Mouse (Mus musculus): ENCODE measurements around the gene Cep131.

The Cep131 gene

DNA sequence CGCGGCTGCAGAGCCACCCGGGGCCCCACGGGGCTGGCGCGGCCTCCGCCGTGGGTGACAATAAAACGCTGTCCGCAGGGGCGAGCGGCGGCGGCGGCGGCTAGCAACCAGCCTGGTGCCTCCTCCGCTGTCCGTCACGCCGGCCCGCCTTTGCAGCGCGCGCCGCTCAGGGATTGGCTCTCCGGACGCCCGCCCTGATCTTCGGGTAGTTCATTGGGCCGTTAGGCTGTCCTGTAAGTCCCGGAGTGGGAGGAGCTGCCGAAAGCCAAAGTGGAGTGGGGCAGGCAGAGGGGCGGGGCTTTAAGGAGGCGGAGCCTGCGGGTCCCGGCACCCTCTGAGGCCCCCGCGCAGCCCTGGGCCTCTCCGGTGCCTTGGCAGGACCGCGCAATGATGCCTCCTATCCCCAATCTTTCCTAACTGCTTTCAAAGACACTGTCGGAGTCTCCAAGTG, at the start of gene Cep131:
Cep131 (minus strand) TSS at position 126 of the 451 bp plus-strand sequence.
- under 1% methylated on average over 42 of the region's 42 CpGs for WGBS

DNA sequence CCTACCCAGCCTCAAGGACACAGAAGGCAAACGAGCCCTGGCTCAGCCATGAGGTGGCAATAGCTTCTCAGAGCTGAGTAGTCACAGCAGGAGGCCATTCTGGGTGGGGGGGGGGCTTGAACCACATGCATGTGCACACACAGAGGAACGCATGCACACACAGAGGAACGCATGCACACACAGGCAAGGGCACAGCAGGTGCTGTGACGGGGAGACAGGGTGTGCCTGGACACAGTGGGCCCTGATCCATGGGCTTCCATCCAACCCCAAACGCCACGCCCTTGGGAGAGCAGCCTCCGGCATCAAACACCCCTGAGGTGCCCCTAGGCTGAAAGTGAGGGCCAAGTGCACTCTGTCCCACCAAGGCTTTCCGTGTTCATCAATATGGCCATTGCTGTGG, 49.6 kb upstream of the Cep131 start:
- 85% methylated on average over 8 of the region's 8 CpGs for WGBS

DNA sequence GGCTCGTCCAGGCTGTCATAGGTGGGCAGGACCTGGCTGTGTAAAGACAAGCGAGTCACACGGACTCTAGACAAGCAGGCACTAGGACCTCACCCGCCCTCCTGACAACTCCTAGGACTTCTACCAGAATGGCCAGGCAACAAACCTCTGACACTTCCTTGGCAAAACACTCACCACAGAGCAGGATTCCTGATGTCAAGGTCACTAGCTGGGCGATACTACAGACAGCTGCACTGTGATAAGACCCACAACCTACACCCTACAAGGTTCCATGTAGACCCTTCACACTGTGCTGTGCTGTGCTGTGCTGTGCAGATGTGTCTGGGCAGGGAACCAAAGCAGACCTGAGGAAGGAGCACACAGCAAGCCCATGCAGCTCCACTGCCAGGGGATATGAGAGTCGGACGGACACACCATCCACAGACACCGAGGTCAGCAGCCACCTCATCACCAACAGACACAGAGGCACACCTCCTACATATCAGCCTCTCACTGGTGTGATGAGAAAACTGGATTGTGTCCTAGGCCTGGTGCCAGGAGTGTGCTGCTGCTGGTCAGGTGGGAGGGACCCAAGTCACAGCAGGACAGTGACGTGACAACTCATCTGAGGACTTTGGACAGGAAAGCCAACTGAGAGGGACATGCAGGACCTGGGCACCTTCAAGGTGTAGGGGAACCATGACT, 48.4 kb upstream of the Cep131 start:
- WGBS, result 91% methylated on average over 9 of the region's 9 CpGs

DNA sequence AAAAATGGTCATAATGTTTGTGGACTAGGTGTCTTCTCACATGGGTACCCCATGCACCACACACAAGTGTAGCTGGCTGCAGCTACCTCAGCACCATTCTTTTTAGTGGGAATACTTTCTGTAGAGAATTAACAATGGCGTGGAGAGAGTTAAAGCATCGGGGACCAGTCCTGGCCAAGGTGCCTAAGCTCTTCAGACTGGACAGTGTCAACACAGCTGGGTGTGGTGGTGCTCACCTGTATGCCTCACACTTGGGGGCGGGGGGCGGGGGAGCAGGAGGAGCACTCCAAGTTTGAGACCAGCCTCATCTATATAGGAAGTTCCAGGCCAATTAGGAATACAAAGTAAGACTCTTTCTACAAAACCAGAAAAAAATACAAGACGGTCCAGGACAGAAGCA, 47.5 kb upstream of the Cep131 start:
- WGBS, result 97% methylated on average over 5 of the region's 5 CpGs

DNA sequence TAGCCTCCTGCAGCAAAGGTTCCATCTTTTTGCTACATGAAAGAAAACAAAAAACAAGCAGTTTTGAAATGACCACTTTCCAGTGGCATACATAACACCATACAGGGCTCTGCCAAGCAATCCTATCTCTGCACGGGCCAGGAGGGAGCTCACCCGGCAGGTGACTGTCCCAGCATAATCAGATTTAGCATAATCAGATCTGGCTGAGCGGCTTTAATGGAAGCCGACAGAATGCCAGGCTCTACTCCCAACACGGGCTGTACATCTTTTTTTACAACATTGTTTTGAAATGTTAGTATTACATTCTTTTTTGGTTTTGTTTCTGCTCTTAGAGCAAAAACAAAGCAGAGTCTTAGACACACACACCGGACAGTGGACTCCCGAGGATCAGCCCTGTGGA, 42.7 kb upstream of the Cep131 start:
- 81% methylated on average over 7 of the region's 7 CpGs for WGBS

DNA sequence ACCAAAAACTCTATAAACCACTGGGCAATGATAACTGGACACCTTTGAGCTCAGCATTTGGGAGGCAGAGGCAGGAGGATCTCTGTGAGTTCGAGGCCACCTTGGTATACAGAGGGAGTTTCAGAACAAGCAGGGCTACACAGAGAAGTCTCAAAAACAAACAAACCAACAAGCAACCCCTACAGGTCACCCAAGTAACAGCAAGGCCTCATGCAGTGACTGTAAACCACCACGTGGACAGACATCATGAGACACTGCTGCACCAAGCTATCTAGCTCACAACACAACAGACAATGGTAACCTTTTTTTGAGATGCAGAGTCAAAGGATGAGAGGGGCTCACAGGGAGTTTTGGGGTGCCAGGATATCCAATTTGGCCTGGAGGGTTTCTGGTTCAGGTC, 40.2 kb upstream of the Cep131 start:
- WGBS, result 79% methylated on average over 2 of the region's 2 CpGs

DNA sequence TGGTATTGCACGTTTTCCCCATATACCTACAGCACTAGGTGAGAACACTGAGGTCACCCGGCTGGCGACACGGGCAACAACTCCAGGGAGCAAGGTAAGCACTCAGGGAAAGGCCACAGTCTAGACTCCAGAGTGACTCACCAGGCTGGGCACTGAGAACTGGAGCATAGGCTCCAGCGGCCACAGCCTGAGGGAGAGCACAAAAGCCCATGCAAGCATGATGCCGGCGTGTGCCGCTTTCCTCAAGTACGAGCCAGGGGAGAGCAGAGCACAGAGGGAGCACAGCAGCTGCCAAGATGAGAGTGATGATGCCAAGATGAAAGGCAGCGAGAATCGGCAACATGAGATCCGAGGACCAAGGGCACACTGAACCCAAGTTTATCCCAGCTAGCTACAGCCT, 35.5 kb upstream of the Cep131 start:
- WGBS, result 63% methylated on average over 12 of the region's 12 CpGs

DNA sequence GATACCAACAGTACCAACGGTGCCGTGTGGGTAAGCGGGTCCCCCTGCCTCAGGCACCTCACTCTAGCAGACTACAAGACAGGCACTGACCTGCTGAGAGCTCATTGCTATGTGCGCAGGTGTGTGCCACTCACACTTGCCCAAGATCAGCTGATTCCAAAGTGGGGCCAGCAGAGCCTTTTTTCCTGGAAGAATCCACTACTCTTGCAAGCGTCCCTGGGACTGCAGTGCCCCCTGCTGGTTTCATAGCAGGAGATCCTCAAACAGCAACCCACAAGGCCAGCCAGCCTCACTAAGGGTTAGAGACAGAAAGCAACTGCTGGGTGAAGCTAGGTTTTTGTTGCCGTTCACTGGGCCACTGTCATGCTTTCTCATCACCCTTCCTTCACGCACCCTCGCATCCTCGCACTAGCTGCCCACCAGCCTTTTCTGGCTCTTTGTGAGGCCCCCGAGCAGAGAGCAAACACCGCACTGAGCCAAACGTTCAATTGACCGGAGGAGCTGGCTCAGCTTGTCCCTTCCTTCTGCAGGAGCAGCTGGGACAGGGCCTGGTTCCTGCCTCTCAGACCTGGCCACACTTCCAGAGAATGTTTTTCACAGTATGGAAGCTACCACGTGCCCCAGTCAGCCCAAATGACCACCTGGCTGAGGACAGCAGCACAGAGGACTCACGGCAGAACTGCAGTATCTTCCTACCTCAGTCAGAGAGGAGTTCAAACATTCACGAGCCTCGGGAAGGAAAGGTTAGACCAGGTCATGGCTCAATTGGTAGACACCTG, 34.2 kb upstream of the Cep131 start:
- WGBS, result 78% methylated on average over 17 of the region's 17 CpGs

DNA sequence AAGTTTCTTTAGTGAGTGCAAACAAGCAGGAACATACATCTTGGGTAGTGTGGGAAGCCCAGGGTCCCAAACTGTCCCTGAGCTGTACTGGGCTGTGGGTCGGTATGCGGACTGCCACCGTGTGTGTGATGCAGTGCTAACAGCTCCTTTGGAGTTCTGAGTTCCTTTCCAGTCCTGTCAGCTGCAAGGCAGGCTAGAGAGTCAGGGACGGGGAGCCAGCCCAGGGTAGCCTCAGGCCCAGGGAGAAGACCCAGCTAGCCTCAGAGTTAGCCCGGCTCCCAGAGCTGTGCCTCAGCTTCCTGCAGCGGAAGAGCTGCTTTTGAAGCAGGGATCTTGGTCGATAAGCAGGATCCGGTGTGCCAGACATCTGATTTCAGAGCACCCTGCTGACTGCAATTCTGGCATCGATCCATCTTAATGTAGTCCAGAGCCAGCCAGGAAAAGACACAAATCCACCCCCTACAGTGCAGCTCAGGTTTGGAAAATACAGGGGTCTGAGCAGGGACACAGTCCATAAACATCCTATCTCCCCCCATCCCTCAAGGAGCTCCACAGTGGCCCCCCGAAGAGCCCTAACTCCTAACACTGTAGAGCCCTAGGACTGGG, 33.4 kb upstream of the Cep131 start:
- 59% methylated on average over 10 of the region's 10 CpGs for WGBS

DNA sequence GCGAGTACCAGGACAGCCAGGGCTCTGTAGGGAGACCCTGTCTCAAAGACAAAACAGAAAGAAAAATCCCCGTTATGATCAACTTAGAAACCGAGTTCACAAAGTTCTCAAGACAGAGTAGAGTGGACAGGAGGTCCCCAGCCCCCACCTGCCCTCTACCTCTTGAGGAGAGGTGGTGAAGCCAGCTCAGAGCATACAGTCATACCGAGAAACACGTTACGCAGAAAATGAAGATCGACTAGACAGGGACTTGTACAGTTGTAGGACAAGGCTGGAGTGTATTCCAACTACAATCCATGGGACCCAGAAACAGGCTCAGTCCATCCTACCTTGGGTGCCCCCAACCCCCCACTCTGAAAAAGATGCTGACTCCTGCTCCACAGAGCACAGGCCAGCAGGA, 32.5 kb upstream of the Cep131 start:
- 98% methylated on average over 7 of the region's 7 CpGs for WGBS

DNA sequence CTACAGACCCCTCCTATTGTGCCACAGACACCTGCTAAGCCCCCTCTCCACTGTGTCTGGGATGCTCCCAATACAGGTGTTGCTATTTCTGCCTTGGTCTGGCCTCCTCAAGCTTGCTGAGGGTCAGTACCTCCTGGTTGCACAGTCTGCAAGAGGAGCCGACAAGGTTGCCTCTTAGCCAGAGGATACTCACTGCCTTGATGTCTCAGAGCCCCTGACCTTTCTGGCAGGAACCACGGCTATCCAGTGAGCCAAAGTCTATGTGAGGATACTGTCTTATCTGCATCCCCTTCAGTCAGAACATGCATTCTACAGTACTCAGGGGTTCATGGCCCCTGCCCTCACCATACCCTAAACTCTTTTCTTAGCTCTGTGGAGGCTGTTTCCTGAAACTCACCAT, 31.0 kb upstream of the Cep131 start:
- WGBS, result 94% methylated on average over 2 of the region's 2 CpGs

DNA sequence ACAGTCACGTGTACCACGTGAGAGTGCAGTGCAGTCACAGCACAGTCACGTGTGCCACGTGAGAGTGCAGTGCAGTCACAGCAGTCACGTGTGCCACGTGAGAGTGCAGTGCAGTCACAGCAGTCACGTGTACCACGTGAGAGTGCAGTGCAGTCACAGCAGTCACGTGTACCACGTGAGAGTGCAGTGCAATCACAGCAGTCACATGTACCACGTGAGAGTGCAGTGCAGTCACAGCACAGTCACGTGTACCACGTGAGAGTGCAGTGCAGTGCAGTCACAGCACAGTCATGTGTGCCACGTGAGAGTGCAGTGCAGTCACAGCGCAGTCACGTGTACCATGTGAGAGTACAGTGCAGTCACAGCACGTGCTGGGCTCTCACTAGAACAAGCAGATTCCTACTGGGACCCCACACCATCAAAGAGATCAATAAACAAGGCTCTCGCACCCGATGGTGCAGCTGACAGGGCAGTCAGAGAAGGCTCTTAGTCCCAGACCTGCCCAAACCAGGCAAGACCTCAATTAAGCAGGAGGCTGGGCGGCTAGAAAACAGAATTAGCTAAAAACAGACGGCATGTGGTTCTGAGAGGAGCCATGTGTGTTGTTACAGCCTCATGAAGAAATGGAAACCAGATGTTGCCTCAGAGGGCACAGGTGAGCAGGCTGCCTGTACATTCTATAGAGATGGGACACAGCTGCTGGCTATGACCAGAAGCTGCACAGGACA, 28.0 kb upstream of the Cep131 start:
- WGBS, result 95% methylated on average over 21 of the region's 21 CpGs

DNA sequence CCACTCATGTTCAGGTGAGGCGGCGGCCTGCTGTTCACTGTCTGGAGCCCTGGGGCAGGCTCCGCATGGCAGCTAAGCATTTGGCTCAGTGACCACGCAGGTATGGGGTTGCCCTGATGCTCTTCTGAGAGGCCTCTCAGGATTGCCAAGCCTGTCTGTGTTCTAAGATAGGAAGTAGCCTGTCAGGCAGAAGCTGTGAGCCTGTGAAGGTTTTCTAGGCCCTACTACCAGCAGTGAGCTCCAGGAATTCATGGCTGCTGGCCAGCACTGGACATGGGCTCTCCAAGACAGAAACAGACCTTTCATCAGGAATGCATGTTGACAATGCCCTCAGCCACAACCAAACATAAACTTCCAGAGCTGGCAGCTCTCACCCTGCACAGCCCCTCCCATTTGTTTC, 25.5 kb upstream of the Cep131 start:
- 88% methylated on average over 4 of the region's 4 CpGs for WGBS

DNA sequence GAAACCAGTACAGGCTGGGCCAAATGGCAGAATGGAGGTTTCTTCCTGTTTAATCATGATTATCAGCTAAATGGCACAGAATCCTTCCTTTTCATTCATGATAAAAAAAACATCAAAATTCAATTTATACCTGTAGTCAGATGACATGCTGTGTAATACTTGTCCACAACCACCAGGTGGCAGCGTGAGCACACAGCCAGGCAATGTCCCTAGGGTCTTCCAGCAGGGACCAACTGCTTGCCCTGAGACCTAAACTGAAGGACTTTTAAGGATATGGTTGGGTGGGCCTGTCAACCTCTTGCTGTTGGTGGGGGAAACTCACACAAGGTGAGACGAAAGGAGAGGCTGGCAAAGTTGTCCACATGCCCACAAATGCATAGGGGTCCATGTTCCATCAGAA, 24.4 kb upstream of the Cep131 start:
- WGBS, result 20% methylated on average over 2 of the region's 2 CpGs

DNA sequence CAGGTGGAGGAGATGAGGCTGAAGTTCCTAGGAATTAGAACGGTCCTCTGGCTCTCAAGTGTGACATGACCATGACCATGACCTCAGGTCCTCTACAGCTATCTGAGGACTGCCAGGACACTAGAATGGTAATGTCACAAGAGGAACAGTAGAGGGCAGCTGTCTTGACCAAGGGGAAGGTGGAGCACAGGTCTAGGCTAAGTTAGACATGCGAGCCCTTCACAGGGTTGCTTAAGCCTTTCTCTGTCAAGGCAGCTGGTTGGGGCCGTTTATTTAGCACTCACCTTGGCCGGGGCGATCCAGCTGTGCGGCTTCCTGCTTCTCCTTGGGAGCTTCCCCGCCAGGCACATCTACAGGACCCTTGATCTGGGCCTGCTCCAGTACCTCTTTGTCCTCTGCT, 23.9 kb upstream of the Cep131 start:
- WGBS, result 73% methylated on average over 7 of the region's 7 CpGs

DNA sequence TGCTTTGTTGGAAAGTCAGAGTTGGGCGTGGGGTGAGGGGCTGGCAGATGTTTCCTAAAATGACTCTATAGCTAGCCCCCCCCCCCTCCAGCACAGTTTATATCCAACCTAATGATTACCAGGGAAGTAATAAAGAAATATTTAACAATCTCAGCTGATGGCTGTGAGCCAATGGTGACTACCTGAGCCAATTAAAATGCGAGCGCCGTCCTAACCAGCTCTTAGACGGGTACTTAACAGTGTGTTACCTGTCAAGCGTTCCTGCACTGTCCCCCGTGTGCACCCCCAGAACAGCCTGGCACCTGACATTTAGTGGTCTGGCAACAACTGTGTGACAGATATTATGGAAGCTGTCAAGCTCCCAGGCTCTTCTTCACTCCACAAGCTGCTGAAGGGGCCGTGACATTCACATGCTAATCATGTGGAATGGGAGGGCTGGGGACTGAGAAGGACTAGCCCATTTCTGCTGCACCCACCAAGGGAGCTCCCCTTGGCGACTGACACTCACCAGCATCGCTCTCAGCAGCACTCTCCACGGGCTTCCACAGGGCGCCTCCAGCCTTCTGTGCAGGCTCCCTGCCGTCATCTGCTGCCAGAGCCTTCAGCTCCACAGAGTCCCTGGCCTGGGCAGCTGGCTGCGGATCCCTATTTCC, 23.1 kb upstream of the Cep131 start:
- WGBS, result 75% methylated on average over 14 of the region's 14 CpGs

DNA sequence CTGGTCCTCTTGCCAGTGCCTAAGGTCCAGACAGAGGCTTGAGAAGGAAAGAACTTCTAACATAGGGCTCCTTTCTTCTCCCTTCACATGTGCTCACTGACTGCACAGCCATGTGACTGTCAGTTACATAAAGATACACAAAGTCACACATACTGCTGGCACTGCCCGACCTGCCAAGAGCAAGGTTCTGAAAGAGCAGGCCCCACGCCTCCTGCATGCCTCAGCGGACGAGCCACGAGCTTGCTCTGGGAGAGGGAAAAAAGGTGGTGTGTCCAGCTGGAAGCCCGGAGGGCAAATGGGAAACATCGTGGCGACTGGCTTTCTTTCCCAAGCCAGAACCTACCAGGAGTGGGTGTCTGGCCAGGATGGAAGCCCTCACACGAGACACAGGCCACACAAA, 21.2 kb upstream of the Cep131 start:
- WGBS, result 71% methylated on average over 9 of the region's 9 CpGs

DNA sequence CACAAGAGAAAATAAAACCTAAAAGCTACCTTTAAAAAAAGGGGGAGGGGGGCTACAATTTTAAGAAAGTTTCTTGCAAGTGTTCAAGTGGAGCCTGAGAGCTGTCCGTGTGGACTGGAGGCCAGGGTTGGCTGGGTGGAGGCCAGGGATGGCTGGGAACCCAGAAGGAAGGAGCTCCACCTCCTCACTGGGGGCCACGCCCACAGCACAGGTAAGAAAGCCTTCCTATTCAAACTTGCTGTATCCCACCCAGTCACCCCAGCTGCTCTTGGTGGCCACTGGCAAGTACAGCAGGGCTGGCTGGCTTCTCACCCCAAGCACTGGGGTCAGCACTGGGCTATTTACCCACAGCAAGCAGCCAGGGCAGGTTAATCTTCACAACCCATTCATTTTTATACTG, 20.4 kb upstream of the Cep131 start:
- 92% methylated on average over 2 of the region's 2 CpGs for WGBS

DNA sequence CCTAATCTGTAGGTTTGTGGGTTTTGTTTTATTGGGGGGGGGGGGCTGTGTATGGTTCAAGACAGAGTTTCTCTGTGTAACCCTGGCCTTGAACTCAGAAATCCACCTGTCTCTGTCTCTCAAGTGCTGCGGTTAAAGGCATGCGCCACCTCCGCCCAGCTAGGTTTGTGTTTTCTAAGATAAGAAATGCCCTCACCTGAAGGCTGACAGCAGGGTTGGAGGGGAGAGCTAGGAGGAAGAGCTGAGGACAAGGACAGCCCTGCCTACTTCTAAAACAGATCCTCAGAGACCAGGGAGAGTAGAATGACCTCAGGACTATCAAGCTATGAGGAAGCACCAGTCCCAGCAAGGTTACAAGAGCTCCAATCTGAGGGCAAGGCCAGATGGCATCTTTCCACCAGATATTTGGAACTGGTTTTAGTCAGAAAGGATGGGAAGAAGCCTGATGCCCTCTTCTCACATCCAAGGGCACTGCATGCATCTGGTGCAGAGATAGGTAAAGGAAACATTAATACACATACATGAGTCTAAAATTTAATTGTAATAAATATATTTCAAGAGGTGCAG, 16.9 kb upstream of the Cep131 start:
- WGBS, result 93% methylated on average over 3 of the region's 3 CpGs

DNA sequence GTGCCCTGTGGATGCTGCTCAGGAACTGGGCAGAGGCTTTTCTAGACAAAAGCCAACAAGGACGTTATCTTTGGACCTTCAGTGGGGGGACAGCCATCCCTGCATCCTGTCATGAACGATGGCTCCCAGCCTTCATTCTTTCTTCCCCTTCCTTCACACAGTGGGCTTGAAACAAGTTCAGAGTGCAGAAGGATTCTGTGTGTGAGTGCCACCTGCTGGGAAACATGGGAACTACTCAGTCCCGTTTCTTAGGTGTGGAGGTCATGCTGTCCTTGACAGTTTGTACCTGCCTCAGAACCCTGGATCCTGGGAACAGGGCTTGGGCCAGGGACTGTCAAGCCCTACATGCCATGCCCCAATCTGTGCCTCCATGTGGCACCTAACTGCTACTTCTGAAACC, 14.4 kb upstream of the Cep131 start:
- 0% methylated on average over 3 of the region's 3 CpGs for WGBS
